Mouse (Mus musculus): ENCODE measurements at regions not wholly inside any gene's neighbourhood (a gene's known extent, or its start where the extent isn't known, plus 50 kb on each side); places are given as distances from the start of the nearest gene placed in this dataset.

DNA sequence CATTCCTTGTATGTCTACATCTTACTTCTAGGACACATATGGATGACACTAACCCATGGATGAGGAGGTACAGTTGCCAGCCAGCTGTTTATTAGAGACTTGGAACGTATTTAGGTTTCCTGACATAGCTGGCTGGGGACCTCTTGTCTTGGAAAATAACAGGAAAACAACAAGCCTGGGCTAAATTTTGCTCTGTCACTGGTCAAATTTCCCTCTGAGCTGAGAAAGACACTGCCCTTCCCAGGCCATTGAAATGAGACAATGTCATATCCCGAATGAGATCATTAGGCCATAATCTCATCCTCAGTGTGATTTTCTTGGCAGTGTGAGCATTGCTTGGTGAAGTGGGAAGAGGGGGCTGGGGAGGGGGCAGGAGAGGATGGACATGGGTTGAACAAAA lies 321.9 kb upstream of the Pard3b start:
- no peak overlapping the region for H3K27ac ChIP-seq
- no peaks in the 10 kb centered on the region for H3K36me3 ChIP-seq
- 76% methylated on average over 2 of the region's 2 CpGs for WGBS

DNA sequence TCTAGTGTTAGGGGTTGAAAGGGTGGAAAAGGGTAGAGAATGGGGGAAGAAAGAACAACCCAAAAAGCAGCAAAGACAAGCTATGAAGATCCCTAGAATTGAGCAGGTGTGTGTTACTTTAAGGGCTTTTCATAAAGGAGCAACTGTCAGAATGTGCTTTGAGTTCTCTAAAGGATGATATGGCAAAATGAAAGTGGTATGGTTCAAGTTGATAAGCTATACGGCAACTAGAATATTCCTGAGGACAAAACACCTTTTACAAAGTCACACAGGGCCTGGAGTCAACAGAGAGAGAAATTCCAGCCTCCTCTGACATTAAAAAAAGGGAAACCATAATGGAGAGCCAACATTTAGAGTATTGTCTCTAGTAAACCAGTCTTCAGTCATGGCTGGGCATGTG lies 320.6 kb upstream of the Pard3b start:
- ATAC-seq (ENCODE audit: low FRiP score): no peak
- H3K4me3 ChIP-seq: no peak overlapping the region
- no peaks in the 10 kb centered on the region for H3K9me3 ChIP-seq (replicated peaks)
- no peaks in the 10 kb centered on the region for H3K36me3 ChIP-seq
- no peak overlapping the region for H3K27ac ChIP-seq
- H3K4me2 ChIP-seq (replicated peaks): no peak overlapping the region
- WGBS: 89% methylated on average over 1 of the region's 1 CpGs
- no peaks in the 10 kb centered on the region for H3K4me1 ChIP-seq
- H3K27me3 ChIP-seq: no peaks in the 10 kb centered on the region
- H3K9ac ChIP-seq: no peak overlapping the region

More for the DNA sequence above, 321.9 kb upstream of the Pard3b start:
- no peak for ATAC-seq (ENCODE audit: low FRiP score)
- H3K9me3 ChIP-seq (replicated peaks): no peaks in the 10 kb centered on the region
- H3K27me3 ChIP-seq: no peaks in the 10 kb centered on the region
- no peak overlapping the region for H3K4me3 ChIP-seq
- H3K4me1 ChIP-seq: no peaks in the 10 kb centered on the region
- no peak overlapping the region for H3K9ac ChIP-seq
- no peak overlapping the region for H3K4me2 ChIP-seq (replicated peaks)

DNA sequence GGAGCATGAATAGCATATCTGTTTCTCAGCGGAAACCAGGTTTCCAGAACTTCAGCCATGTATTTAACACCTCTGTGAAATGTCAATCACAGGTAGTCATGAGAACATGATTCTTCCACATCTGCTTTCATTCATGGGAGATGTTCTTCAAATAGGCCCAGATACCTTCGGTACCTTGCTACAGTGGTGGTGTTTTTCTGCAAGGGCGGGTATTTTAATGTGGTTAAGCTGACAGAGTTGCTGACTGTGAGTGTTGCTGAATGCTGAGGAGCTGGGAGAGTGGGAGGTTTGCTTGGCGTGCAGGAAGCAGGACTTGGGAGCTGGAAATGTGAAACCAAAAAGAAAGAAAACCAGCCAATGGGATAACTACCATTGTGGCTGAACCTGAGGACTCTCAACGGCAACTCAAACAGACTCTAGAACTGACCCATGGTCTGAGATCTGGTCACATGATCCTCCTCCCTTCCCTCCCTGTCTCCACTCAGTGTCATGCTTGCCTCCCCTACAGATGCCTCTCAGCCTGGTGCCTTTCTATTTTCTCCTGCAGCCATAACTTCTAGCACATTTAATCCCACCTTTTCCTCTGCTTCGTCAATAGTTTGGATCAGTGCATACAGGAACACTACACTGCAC lies 317.0 kb upstream of the Pard3b start:
- no peaks in the 10 kb centered on the region for H3K27me3 ChIP-seq
- no peak overlapping the region for H3K27ac ChIP-seq
- no peak for ATAC-seq (ENCODE audit: low FRiP score)
- H3K4me1 ChIP-seq: no peaks in the 10 kb centered on the region
- no peak overlapping the region for H3K4me3 ChIP-seq
- no peak overlapping the region for H3K4me2 ChIP-seq (replicated peaks)
- no peaks in the 10 kb centered on the region for H3K36me3 ChIP-seq
- 72% methylated on average over 6 of the region's 6 CpGs for WGBS
- H3K9ac ChIP-seq: no peak overlapping the region
- H3K9me3 ChIP-seq (replicated peaks): no peaks in the 10 kb centered on the region

DNA sequence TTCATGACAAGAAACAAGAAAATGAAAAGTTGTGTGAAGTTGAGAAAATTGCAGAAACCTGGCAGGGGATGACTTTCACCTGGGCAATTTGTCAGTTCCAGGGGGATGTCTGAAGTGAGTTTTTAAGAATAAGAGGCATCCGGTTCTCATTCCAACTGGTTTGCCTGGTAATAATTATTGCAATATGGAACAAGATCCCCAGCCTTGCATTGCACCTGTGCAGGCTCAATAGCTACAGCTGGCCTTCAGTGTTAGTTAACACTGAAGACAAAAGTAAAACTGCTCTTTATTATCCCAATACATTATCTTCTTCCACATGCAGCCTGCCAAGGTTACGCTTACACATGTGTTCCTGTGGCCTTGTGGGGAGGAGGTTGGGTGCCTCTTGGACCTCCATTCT lies 307.2 kb upstream of the Pard3b start:
- Histone ChIP-seq H3K4me1 (no peaks in the 10 kb centered on the region), H3K27me3 (no peaks in the 10 kb centered on the region), H3K4me3 (no peak overlapping the region), H3K9me3 (replicated peaks) (no peaks in the 10 kb centered on the region), H3K27ac (no peak overlapping the region), H3K36me3 (no peaks in the 10 kb centered on the region), H3K4me2 (replicated peaks) (no peak overlapping the region), H3K9ac (no peak overlapping the region)
- no peak for ATAC-seq (ENCODE audit: low FRiP score)
- WGBS: 81% methylated on average over 2 of the region's 2 CpGs

DNA sequence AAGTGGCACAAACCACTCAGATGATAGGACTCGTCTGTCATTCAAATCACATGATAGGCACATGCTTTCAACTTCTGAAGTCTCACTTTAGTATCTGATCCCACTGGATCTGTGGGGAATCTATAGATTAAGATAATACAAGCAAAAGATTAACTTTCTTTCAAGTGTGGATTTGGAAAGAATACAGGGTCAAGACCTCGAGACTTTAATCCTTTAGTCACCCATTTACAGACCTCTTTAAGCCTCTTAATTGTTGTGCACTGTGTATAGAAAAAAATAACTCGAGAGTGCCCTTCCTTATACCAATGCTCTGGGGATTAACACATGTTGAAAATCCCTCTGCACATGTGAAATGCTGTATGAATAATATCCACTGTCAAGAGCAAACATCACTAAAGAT lies 306.7 kb upstream of the Pard3b start:
- no peak overlapping the region for H3K4me2 ChIP-seq (replicated peaks)
- ATAC-seq (ENCODE audit: low FRiP score): no peak
- no peaks in the 10 kb centered on the region for H3K4me1 ChIP-seq
- no peaks in the 10 kb centered on the region for H3K36me3 ChIP-seq
- H3K9ac ChIP-seq: no peak overlapping the region
- no peaks in the 10 kb centered on the region for H3K9me3 ChIP-seq (replicated peaks)
- no peak overlapping the region for H3K4me3 ChIP-seq
- H3K27me3 ChIP-seq: no peaks in the 10 kb centered on the region
- 65% methylated on average over 3 of the region's 3 CpGs for WGBS
- no peak overlapping the region for H3K27ac ChIP-seq

DNA sequence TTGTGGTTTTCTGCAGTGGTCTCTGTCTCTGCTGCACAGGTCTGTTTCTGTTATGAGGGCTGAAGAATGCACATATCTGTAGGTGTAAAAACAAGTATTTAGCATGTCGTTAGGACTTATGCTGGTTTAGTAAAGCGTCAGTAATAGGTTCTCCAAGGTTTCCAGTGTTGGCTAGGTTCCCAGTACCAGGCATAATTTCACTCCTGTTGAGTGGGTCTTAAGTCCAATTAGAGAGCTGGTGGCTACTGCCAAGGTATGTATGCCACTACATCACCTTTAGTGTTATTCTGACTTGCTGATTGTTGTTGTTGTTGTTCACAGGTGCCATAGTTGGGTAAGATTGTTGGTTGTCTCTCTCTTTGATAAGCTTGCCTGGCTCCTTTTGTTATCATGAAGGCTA lies 302.3 kb upstream of the Pard3b start:
- Histone ChIP-seq H3K4me3 (no peak overlapping the region), H3K9me3 (replicated peaks) (no peaks in the 10 kb centered on the region), H3K27me3 (no peaks in the 10 kb centered on the region), H3K36me3 (no peaks in the 10 kb centered on the region), H3K4me1 (no peaks in the 10 kb centered on the region), H3K27ac (no peak overlapping the region), H3K4me2 (replicated peaks) (no peak overlapping the region), H3K9ac (no peak overlapping the region)
- ATAC-seq (ENCODE audit: low FRiP score): no peak
- WGBS: 89% methylated on average over 2 of the region's 2 CpGs

DNA sequence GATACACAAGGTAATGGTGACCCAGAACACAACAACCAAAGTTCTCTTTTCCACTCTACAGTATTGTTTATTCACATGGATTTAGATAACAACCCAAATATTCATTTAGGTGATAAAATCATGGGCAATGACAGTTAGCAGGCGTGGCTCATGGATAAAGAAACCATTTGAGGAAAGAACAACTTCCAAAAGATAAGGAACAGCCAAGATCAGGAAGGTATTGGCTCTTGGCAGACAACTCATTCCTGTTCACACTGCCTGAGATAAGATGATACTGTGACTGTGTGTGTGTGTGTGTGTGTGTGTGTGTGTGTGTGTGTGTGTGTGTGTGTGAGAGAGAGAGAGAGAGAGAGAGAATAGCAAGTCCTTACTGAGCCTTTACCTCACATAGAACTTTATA lies 285.7 kb upstream of the Pard3b start:
- peaks cover 6% of the 10 kb centered on the region for H3K4me1 ChIP-seq
- 91% methylated on average over 1 of the region's 1 CpGs for WGBS
- H3K4me3 ChIP-seq: no peak overlapping the region
- H3K27ac ChIP-seq: no peak overlapping the region
- no peaks in the 10 kb centered on the region for H3K9me3 ChIP-seq (replicated peaks)
- H3K9ac ChIP-seq: no peak overlapping the region
- H3K27me3 ChIP-seq: no peaks in the 10 kb centered on the region
- H3K36me3 ChIP-seq: no peaks in the 10 kb centered on the region
- ATAC-seq (ENCODE audit: low FRiP score): no peak
- no peak overlapping the region for H3K4me2 ChIP-seq (replicated peaks)

DNA sequence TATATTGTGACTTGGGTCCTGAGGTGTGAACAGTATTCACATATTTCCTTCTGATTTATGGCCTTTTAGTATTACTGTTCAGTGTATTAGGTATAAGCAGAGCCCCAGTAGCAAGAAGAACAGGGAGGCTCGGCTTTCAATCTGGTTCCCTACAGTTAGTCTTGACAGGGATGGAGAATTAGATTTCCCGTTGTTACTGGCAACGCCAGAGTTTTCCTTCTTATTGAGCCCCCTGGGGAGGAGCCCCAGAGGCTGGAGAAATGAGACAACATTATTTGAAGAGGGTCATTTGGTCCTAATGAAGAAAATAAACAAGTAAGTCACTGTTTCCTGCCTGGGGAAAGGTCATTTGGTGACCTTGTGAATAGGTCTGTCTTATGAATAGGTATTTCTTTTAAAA lies 285.1 kb upstream of the Pard3b start:
- H3K4me2 ChIP-seq (replicated peaks): no peak overlapping the region
- no peak overlapping the region for H3K4me3 ChIP-seq
- no peak overlapping the region for H3K9ac ChIP-seq
- 10% methylated on average over 3 of the region's 3 CpGs for WGBS
- peaks cover 8% of the 10 kb centered on the region for H3K4me1 ChIP-seq
- H3K36me3 ChIP-seq: no peaks in the 10 kb centered on the region
- H3K27me3 ChIP-seq: no peaks in the 10 kb centered on the region
- ATAC-seq (ENCODE audit: low FRiP score): no peak
- H3K9me3 ChIP-seq (replicated peaks): no peaks in the 10 kb centered on the region
- H3K27ac ChIP-seq: no peak overlapping the region

DNA sequence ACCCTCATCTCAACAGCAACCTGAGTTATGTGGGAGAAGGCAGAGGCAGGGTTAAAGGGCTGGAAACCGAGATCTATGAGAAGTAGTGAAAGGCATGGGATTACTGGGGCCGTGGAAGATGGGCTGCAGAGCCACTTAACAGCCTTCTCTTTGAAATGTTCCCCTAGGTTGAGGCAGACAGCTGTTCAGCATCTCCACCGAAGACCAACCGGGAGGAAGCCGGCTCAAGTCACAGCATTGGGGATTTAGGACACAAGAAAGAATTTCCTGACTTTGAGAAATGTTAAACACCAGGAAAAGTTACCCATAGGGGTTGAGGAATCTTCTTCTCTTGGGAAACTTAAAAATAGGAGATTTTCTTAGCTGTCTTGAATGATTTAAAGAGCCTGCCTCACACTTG lies 283.4 kb upstream of the Pard3b start:
- no peak overlapping the region for H3K4me2 ChIP-seq (replicated peaks)
- no peak overlapping the region for H3K4me3 ChIP-seq
- H3K27me3 ChIP-seq: no peaks in the 10 kb centered on the region
- ATAC-seq (ENCODE audit: low FRiP score): no peak
- no peaks in the 10 kb centered on the region for H3K9me3 ChIP-seq (replicated peaks)
- WGBS: 60% methylated on average over 5 of the region's 5 CpGs
- H3K4me1 ChIP-seq: peaks cover 15% of the 10 kb centered on the region
- no peak overlapping the region for H3K9ac ChIP-seq
- H3K27ac ChIP-seq: no peak overlapping the region
- H3K36me3 ChIP-seq: no peaks in the 10 kb centered on the region

DNA sequence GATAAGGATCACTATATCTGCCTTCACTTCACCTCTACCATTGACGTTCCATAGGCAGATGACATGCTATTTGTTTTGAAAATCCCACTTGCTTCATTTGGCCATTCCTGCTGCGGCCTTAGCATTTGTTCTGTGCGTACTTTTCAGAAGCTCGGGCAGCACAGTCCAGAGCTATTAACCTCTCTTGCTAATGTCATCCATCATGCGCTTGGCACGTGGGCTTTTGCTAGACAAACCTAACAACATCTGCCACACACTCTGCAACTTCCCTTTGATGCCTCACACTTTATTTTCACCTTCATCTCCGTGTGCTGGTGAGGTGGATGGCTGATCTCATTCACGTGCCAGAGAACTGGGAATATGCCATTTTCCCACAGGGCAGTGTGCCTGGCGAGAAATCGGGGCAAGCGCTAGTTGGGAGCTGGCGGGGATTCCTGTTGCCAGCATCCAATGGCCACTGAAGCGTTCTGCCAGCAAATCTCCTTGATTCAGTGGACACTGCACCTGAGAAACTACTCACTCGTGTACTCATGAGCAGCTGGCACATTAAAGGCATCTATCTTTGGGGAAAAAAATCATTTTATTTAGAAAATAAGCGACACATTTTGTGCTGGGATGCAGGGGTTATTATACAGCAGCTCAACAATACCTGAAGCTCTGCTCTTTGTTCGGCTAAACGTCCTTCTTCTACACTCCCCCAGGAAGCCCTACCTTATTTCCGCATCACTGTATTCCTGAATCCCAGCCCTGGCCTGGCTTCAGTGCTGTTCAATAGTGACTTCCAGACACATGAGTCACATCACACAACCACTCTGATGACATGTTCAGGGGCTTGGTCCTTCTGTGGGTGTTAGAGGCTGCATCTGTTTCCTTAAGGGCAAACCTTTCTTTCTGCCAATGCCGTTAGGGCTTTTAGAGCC lies 279.4 kb upstream of the Pard3b start:
- Histone ChIP-seq H3K4me1 (peaks cover 9% of the 10 kb centered on the region; the same call in 1 of the 2 replicates), H3K9me3 (replicated peaks) (no peaks in the 10 kb centered on the region), H3K27me3 (no peaks in the 10 kb centered on the region), H3K27ac (peak overlapping the region; percentile 56), H3K9ac (no peak overlapping the region), H3K36me3 (no peaks in the 10 kb centered on the region), H3K4me2 (replicated peaks) (no peak overlapping the region), H3K4me3 (no peak overlapping the region)
- 59% methylated on average over 19 of the region's 19 CpGs for WGBS
- no peak for ATAC-seq (ENCODE audit: low FRiP score)

DNA sequence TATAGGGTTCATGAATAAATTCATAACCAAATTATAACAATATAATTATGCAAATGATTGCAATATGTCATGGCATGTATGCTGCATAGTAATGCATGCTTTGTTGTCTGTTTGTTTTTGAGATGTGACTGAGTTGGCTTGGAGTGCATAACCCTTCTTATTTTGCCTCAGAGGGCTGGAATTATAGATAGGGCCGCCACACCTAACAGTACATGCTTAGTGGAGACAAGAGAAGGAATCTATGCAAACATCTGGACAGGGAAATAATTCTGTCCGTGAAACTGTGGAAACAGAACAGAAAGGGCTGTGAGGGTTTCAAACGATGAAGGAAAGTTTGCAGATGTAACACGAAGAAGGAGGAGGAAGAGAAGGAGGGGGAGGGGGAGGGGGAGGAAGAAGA lies 266.0 kb upstream of the Pard3b start:
- no peak overlapping the region for H3K4me2 ChIP-seq (replicated peaks)
- peaks cover 7% of the 10 kb centered on the region; the same call in 1 of the 2 replicates for H3K4me1 ChIP-seq
- 70% methylated on average over 4 of the region's 4 CpGs for WGBS
- H3K9me3 ChIP-seq (replicated peaks): no peaks in the 10 kb centered on the region
- no peaks in the 10 kb centered on the region for H3K27me3 ChIP-seq
- H3K9ac ChIP-seq: no peak overlapping the region
- H3K36me3 ChIP-seq: no peaks in the 10 kb centered on the region
- H3K27ac ChIP-seq: no peak overlapping the region
- H3K4me3 ChIP-seq: no peak overlapping the region
- no peak for ATAC-seq (ENCODE audit: low FRiP score)

DNA sequence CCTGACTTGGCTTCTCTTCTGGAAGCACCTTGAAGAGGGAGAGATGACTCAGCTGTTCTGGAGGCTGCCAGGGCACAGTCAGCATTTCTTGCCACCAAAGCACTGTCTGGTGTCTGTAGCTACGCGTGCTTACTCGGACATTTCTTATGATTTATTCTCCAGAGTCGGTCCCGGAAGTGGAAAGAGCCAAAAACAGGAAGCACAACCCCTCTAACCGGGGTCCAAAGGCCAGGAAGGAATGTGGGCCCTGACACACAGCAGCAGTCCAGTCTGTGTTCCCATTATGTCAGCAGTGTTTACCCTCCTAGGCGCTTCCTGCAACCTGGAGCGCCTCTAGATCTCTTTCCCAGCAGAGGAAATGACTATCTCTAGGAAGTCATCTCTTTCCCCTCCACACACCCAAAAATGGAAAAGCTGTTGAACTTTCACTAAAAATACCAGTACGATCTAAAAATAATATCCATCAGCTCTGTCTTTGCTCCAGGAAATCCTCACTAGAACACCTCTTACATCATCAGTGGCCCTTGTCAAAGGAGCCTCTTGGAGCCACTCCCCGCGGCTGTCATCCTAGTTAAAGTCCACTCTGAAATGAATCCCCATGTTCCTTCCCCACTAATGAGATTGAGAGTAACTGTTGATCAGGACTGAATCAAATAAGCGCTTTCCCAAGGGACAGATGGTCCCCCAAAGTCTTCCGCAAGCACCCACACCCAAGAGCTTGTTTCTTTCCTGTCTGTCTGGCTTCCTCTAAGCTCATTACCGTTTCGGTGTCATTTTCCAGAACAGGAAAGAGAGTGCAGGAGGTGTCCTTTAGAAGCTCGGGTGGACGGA lies 264.7 kb upstream of the Pard3b start:
- ATAC-seq (ENCODE audit: low FRiP score): no peak
- Histone ChIP-seq H3K27ac (peak overlapping the region; percentile 44), H3K9me3 (replicated peaks) (no peaks in the 10 kb centered on the region), H3K4me2 (replicated peaks) (no peak overlapping the region), H3K9ac (no peak overlapping the region), H3K4me1 (peaks cover 7% of the 10 kb centered on the region; the same call in 1 of the 2 replicates), H3K36me3 (no peaks in the 10 kb centered on the region), H3K27me3 (no peaks in the 10 kb centered on the region), H3K4me3 (no peak overlapping the region)
- 74% methylated on average over 17 of the region's 17 CpGs for WGBS
